Mouse (Mus musculus): ENCODE results near the gene Dkk1. TPM values are rescaled to one million over a fixed set of nuclear protein-coding genes. Genes with fewer than 3 reads are reported as not detected.
"Not testable (repeated sequence)": the region's sequence is repeated elsewhere in the genome, so short reads cannot be mapped to it uniquely, and the experiment has no call there.

Dkk1 gene
- total RNA-seq (2021): not detected
- long read RNA-seq, experiment 1: 0 reads
- long read RNA-seq, experiment 2: 0 reads

DNA sequence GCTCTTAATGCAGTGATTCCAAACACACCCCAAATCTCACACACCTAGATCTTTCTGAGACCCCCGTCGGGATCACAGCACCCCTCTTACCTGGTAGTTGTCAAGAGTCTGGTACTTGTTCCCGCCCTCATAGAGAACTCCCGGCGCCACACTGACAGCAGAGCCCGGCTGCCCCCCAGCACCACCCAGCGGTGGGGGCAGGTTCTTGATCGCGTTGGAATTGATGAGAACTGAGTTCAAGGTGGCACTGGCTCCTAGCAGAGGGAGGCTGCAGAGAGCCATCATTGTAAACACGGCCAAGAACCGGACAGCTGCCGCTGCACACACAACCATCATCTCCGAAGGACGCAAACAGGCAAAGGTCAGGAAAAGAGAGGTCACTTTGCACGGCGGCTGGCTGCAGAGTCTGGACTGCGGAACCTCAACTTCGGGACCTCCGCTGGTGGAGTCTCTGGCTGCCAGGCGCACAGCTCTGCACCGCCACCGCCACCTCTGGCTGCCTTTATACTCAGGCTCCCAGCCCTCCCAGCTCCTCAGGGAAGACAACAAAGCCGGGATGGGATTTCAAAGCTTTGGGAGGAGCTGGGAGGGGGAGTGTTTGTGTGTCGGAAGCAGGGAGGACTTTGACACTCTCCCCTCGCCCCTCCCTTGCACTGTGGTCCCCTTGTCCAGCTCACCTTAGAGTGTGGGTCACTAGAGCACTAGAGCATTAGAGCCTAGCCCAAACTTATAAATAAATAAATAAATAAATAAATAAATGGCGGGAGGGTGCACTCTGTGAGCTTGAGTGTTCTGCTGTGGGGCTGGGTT is at the start of gene Dkk1:
Gene Dkk1, minus strand, starts transcription at position 622 of the 810 bp plus-strand sequence.
- DNase-seq: no peak

DNA sequence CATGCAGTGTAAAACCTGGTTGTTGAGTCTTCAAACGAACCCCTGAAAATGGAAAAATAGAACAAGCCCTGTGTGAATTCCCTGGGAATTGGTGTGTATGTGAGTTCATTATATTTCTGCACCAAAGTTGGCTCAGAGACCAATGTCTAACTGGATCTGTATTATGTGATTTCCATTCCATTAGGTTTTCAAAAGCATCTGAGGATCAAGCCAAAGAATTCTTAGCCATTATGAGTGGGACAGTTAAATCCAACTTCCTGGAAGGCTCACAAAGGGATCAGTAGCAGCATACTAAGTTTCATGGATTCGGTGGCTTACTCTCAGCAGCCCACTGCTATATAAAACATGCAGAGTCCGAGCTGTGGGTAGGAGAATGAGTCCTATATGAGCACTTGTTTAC is 36.9 kb upstream of the Dkk1 start:
- no peak for DNase-seq

DNA sequence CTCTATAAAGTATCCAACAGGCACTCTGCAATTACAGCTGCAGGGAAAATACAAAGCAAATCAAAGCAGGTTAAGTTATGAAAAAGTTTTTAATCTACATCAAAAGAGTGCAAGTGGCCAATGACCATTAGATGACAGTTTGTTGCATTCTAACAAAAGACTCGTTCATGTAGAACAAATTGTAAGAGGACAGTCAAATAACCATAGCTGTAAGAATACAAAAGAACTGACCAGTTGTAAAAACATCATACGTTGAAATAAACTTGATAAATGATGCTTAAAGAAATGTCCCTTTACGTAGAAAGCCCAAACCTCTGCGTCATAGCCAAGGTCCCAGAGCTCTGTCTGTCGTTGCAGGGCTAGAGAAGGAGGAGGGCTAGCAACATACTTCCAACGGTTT is 15.1 kb upstream of the Dkk1 start:
- DNase-seq: no peak

GRCm38 (mm10) chr19:30563876-30564275 is 14.4 kb upstream of the Dkk1 start:
- DNase-seq: no peak

DNA sequence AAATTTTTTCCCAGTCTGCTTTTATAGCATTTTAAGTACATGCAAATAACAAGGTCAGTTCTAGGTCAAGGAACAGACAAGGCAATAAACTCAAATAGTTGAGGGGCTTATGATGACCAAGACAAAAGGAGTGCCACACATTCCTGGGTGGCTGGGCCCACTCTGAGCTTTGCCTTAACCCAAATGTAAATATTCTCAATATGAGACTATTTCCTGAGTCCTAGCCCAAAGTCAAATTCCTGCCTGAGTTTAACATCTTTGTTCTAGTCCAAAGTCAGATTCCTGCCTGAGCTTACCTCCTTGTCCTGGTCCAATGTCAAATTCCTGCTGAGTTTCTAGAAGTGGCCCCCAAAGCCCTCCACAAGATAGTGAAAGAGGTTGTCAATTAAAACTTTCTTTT is 8.6 kb upstream of the Dkk1 start:
- no peak for DNase-seq

DNA sequence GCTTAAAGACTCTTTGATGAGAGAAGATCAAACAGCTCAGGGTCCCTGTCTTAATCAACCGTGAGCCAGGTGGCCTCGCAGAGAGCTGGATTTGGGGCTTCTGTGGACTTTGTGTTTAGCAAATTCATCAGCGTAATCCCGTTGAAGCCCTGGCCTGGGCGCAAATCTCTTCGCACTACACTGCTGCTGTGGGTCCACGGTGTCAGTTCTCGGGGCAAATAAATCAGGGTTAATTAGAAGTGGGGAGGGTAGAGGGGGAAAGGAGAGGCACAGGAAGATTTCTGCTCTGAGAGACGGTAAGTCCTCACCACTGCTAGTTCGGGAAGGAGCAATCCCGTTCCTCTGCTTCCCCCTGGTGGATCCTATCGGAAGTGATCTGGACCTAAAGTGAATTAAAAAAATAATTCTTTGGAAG is 5.0 kb upstream of the Dkk1 start:
- no peak for DNase-seq

DNA sequence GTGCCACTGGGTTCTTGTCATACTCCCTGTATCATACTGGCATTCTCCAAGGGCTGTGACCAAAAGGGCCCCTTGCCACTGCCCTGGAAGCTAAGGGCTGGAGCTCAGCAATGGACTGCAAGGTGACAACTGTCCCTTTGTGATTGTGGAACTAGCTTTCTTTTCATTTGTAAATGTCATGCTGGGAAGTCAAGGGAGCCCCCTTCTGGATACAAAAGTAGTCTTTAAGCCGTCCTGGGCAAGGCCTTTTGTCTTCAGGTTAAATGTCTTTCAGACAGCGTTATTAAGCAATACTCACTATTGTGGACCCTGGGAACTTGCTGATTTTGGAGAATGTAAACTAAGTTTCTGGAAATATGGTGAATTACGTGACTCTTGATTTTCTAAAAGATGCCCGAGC is 4.3 kb upstream of the Dkk1 start:
- no peak for DNase-seq

GRCm38 (mm10) chr19:30552260-30552659 is 2.8 kb upstream of the Dkk1 start:
- no peak for DNase-seq

GRCm38 (mm10) chr19:30549854-30550647 is 586 bp upstream of the Dkk1 start:
- no peak for DNase-seq

DNA sequence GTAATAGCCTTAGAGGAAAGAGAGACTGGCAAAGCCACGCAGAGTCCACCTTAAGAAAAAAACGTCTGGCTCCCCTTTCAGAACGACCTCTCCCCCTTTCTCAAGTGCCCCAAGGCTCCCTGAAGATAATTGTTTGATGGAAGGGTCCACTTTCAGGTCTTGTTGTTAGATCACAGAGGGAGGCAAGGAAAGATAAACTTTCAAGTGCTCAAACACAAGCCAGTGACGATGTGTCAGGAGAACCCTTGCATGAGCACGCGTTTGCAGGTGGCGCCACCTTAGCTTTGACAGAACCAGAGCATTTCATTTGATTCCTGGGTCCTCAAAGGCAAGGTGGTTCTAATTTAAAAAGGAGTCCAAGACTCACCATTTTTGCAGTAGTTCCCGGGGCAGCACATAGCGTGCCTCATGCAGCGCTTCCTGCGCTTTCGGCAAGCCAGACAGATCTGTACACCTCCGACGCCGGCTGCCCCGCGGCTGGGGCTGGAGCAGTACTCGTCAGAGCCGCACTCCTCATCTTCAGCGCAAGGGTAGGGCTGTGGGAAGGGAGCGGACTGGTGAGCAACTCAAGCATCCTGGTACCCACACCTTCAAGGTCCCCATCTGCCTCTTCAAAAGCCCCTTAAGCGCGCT is 938 bp downstream of the Dkk1 start:
- DNase-seq: no peak

- DNase-seq: not testable (repeated sequence)
Observed at GRCm38 (mm10) chr19:30539365-30539941, 10.0 kb downstream of the Dkk1 start.

DNA sequence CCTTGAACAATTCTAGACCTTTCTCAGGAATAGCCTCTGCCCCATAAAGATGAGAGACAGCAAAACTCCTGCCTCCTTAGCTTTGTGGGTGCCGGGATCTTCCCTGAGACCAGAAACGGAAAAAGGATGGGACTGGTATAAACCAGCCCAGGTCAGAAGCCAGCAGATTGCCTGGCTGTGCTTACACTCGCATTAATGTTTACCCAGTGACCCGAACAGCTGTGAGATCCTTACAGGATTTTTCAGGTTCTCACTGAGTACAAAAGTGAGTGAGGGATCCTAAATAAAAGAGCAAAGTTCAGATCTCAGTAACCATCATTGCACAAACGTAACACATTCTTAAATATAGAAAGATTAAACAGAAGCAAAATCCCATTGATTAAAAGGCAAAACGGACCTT is 32.7 kb downstream of the Dkk1 start:
- no peak for DNase-seq

GRCm38 (mm10) chr19:30510481-30510880 is 39.0 kb downstream of the Dkk1 start:
- DNase-seq: no peak

DNA sequence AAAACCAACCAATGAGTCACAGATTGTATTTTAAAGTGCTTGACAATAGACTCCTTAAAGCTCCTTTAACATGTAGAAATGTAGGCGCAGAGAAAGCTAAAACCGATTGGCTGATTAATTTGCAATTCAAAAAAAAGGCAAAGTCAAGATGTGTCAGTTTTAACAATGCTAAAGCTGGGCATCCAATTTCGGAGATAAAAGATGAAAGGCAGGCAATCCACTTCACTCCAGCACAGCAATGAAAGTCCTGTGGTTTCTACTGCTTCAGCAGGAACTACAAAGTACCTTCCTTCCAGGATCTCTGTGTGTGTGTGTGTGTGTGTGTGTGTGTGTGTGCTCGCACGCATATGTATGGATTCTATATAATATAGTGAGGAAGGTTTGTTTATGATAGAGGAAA is 44.0 kb downstream of the Dkk1 start:
- no peak for DNase-seq

Data from gastrocnemius, postnatal 25 days (tissue).